Mouse (Mus musculus) liver, postnatal 0 days (tissue): ENCODE results near the gene 5730522E02Rik.

Experiments
- CTCF ChIP-seq: sonication (generic); IDR thresholded peaks from 2 replicates; pipeline ENCODE4 v1.5.1; 2016; ENCODE audit warnings: antibody characterized with exemption, low read depth
- EP300 ChIP-seq: IDR thresholded peaks from 2 replicates; pipeline ENCODE4 v1.6.1; 2016; ENCODE audit warnings: antibody characterized with exemption, low read depth, mild to moderate bottlenecking

DNA sequence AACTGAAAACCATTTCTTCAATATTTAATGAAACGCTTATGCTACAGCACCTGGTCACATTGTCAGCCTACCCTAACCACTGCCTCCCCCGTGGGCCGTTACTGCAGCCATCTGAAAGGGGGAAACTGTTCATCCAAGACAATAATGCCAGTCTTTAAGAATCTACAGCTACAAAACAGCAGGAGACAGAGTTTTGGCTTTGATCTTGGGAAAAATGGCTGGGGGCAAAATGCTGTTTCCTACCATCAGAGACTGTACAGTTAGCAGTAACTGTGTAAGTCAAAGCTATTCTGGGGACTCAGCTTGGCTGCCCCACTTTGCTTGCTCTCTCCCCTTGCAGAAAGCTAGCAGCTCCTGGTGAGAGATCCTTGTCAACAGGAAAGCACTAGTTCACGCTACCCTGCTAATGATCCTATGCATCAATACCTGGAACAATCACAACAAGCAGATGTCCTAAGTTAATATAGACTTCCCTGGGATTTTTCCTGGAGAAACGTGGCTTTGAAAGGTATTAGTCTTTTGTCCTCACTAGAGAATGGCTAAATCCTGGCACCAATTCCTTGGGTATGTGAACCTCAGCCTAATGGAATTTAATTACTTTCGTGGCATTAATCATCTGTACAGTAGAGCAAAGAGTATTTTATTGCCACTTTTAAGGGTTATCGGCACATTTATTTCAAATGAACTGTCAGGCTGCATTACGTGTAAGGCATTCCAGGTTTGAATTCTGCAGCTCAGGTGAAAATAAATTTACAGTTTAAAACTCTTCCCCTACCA is 89.6 kb downstream of the 5730522E02Rik start:
- TF ChIP-seq CTCF (no peak), EP300 (no peak)
